Mouse (Mus musculus) MEL (cell line): Measurements from ENCODE around the gene Ccnt2. TPM values are rescaled to one million over a fixed set of nuclear protein-coding genes. Genes with fewer than 3 reads are reported as not detected.

Experiments
- DNase-seq: peaks from one replicate; pipeline ENCODE4 v3.0.0; 2011; ENCODE audit warnings: low read depth, low spot score
- H3K27ac ChIP-seq: 2 replicates; pipeline ENCODE4 v1.5.1; 2012; ENCODE audit warnings: low read depth, mild to moderate bottlenecking, control low read depth, low read length, moderate library complexity; ENCODE audit not compliant: control insufficient read depth
- H3K27me3 ChIP-seq, 2 experiments: fragments of 150-350 bp in 1 of 2; sonication (generic) in 1 of 2; 2 replicates each; pipeline ENCODE4 v1.6.1; 2012; ENCODE audit warnings: low read length in 2 of 2, mild to moderate bottlenecking in 2 of 2, improper control_type of control experiment in 1 of 2, moderate library complexity in 1 of 2; ENCODE audit not compliant: insufficient read depth in 2 of 2, control insufficient read depth in 1 of 2
- H3K36me3 ChIP-seq, 2 experiments: 2 replicates each; pipeline ENCODE4 v1.6.1; 2012 to 2014; ENCODE audit warnings: low read length in 2 of 2, improper control_type of control experiment in 1 of 2, inconsistent platforms in 1 of 2, mild to moderate bottlenecking in 1 of 2; ENCODE audit not compliant: insufficient read depth in 2 of 2, control insufficient read depth in 1 of 2
- H3K4me1 ChIP-seq, 2 experiments: fragments of 150-350 bp in 1 of 2; sonication (generic) in 1 of 2; 2 replicates each; pipeline ENCODE4 v1.6.1; 2012; ENCODE audit warnings: low read length in 2 of 2, improper control_type of control experiment in 1 of 2, mild to moderate bottlenecking in 1 of 2; ENCODE audit not compliant: insufficient read depth in 2 of 2, control insufficient read depth in 1 of 2
- H3K4me3 ChIP-seq, 2 experiments: fragments of 150-350 bp in 1 of 2; sonication (generic) in 1 of 2; 2 replicates each; pipeline ENCODE4 v1.5.1; 2012; ENCODE audit warnings: low read depth in 2 of 2, low read length in 2 of 2, mild to moderate bottlenecking in 2 of 2, moderate library complexity in 2 of 2, control low read depth in 1 of 2, improper control_type of control experiment in 1 of 2; ENCODE audit not compliant: control insufficient read depth in 1 of 2, insufficient read depth in 1 of 2
- H3K79me2 ChIP-seq: 2 replicates; pipeline ENCODE4 v1.6.1; 2012; ENCODE audit warnings: mild to moderate bottlenecking, low read length, moderate library complexity; ENCODE audit not compliant: control insufficient read depth, poor library complexity, insufficient read depth
- H3K9ac ChIP-seq: 2 replicates; pipeline ENCODE4 v1.6.1; 2012; ENCODE audit warnings: low read depth, mild to moderate bottlenecking, control low read depth, low read length, moderate library complexity; ENCODE audit not compliant: control insufficient read depth, poor library complexity, severe bottlenecking
- H3K9me3 ChIP-seq: fragments of 150-350 bp; sonication (generic); replicated peaks from 2 replicates; pipeline ENCODE4 v1.6.1; 2012; ENCODE audit warnings: mild to moderate bottlenecking, low read length, improper control_type of control experiment, moderate library complexity; ENCODE audit not compliant: insufficient read depth
- CHD1 ChIP-seq: IDR thresholded peaks from 2 replicates; pipeline ENCODE4 v1.6.1; 2012; ENCODE audit warnings: low read depth, mild to moderate bottlenecking, inconsistent platforms, low read length, improper control_type of control experiment
- CHD2 ChIP-seq: IDR thresholded peaks from 2 replicates; pipeline ENCODE4 v1.6.1; 2011; ENCODE audit warnings: low read length, improper control_type of control experiment
- CTCF ChIP-seq, 3 experiments: IDR thresholded peaks in 2 of 3; conservative IDR thresholded peaks in 1 of 3; 2 replicates each; pipeline ENCODE4 v1.5.1; 2011 to 2012; ENCODE audit warnings: low read length in 3 of 3, low read depth in 2 of 3, mild to moderate bottlenecking in 2 of 3, improper control_type of control experiment in 1 of 3, inconsistent platforms in 1 of 3, mixed read lengths in 1 of 3, moderate library complexity in 1 of 3; ENCODE audit not compliant: control insufficient read depth in 1 of 3, insufficient read depth in 1 of 3, poor library complexity in 1 of 3, severe bottlenecking in 1 of 3
- JUND ChIP-seq: IDR thresholded peaks from 2 replicates; pipeline ENCODE4 v1.6.1; 2011; ENCODE audit warnings: low read depth, mild to moderate bottlenecking, improper control_type of control experiment, low read length
- MAFK ChIP-seq: IDR thresholded peaks from 2 replicates; pipeline ENCODE4 v1.6.1; 2011; ENCODE audit warnings: low read depth, mild to moderate bottlenecking, low read length, improper control_type of control experiment, borderline replicate concordance
- MAX ChIP-seq: IDR thresholded peaks from 2 replicates; pipeline ENCODE4 v1.6.1; 2011; ENCODE audit warnings: low read length, improper control_type of control experiment
- MAZ ChIP-seq: IDR thresholded peaks from 2 replicates; pipeline ENCODE4 v1.6.1; 2012; ENCODE audit warnings: low read depth, mild to moderate bottlenecking, inconsistent platforms, low read length, improper control_type of control experiment
- MEF2A ChIP-seq: IDR thresholded peaks from 2 replicates; pipeline ENCODE4 v1.6.1; 2014; ENCODE audit warnings: low read depth, mild to moderate bottlenecking, inconsistent platforms, low read length, improper control_type of control experiment; ENCODE audit not compliant: poor library complexity, insufficient replicate concordance, severe bottlenecking; ENCODE audit errors: extremely low read depth
- MXI1 ChIP-seq: IDR thresholded peaks from 2 replicates; pipeline ENCODE4 v1.6.1; 2011; ENCODE audit warnings: mild to moderate bottlenecking, low read depth, low read length, improper control_type of control experiment
- MYB ChIP-seq: IDR thresholded peaks from 2 replicates; pipeline ENCODE4 v1.6.1; 2011; ENCODE audit warnings: mild to moderate bottlenecking, low read depth, low read length, improper control_type of control experiment
- POLR2AphosphoS2 ChIP-seq: IDR thresholded peaks from 2 replicates; pipeline ENCODE4 v1.6.1; 2011; ENCODE audit warnings: low read length, improper control_type of control experiment
- POLR2AphosphoS5 ChIP-seq: IDR thresholded peaks from 2 replicates; pipeline ENCODE4 v1.6.1; 2012; ENCODE audit warnings: low read depth, borderline replicate concordance, mild to moderate bottlenecking, inconsistent platforms, low read length, moderate library complexity, mixed read lengths
- RAD21 ChIP-seq: IDR thresholded peaks from 2 replicates; pipeline ENCODE4 v1.6.1; 2011; ENCODE audit warnings: mild to moderate bottlenecking, low read depth, low read length, improper control_type of control experiment
- SMC3 ChIP-seq: IDR thresholded peaks from 2 replicates; pipeline ENCODE4 v1.6.1; 2011; ENCODE audit warnings: low read depth, low read length, improper control_type of control experiment
- TAL1 ChIP-seq: IDR thresholded peaks from 2 replicates; pipeline ENCODE4 v1.6.1; 2012; ENCODE audit warnings: mild to moderate bottlenecking, inconsistent platforms, low read length, moderate library complexity, mixed read lengths
- TBP ChIP-seq: IDR thresholded peaks from 2 replicates; pipeline ENCODE4 v1.8.0; 2011; ENCODE audit warnings: low read depth, low read length, improper control_type of control experiment
- USF1 ChIP-seq: IDR thresholded peaks from 2 replicates; pipeline ENCODE4 v1.6.1; 2014; ENCODE audit warnings: low read depth, mild to moderate bottlenecking, inconsistent platforms, low read length, improper control_type of control experiment, moderate library complexity
- USF2 ChIP-seq, 2 experiments: IDR thresholded peaks; 2 replicates each; pipeline ENCODE4 v1.6.1; 2011 to 2012; ENCODE audit warnings: improper control_type of control experiment in 2 of 2, low read length in 2 of 2, borderline replicate concordance in 1 of 2, inconsistent platforms in 1 of 2, low read depth in 1 of 2, mild to moderate bottlenecking in 1 of 2; ENCODE audit not compliant: insufficient read depth in 1 of 2
- ZC3H11A ChIP-seq: IDR thresholded peaks from 2 replicates; pipeline ENCODE4 v1.6.1; 2012; ENCODE audit warnings: low read depth, mild to moderate bottlenecking, inconsistent platforms, low read length, improper control_type of control experiment
- ZMIZ1 ChIP-seq: IDR thresholded peaks from 2 replicates; pipeline ENCODE4 v1.6.1; 2012; ENCODE audit warnings: low read depth, mild to moderate bottlenecking, inconsistent platforms, low read length, improper control_type of control experiment, moderate library complexity
- ZNF384 ChIP-seq: IDR thresholded peaks from 2 replicates; pipeline ENCODE4 v1.6.1; 2012; ENCODE audit warnings: low read depth, mild to moderate bottlenecking, inconsistent platforms, low read length, improper control_type of control experiment
- polyA plus RNA-seq, 2 experiments: library from polyadenylated mRNA; stranded (reverse) in 1 of 2; unstranded in 1 of 2; fragments of >175 nt in 1 of 2; fragments of >200 nt in 1 of 2; gene quantifications; 2 replicates each; pipeline versions ENCODE4 v1.2.1 to v1.2.4; 2012; ENCODE audit warnings: low replicate concordance in 2 of 2, low read depth in 1 of 2; ENCODE audit not compliant: insufficient read length in 2 of 2, insufficient read depth in 1 of 2, missing spikeins in 1 of 2
- total RNA-seq: library from RNA; depleted of rRNA; stranded (reverse); fragments of 300-350 nt; gene quantifications from 2 replicates; pipeline ENCODE4 v1.2.3, GENCODE M21; 2012

Gene Ccnt2
- total and polyA plus RNA-seq, 3 experiments = 20.6 to 31.5 (median 26.7) TPM

- Histone ChIP-seq H3K4me3 (no peak overlapping the region), H3K4me1 (no peaks in the 10 kb centered on the region; a peak in 1 of 4 replicates), H3K79me2 (peaks cover 13% of the 10 kb centered on the region), H3K27ac (no peak overlapping the region), H3K27me3 (no peaks in the 10 kb centered on the region), H3K9me3 (no peaks in the 10 kb centered on the region), H3K9ac (no peak overlapping the region), H3K36me3 (peaks cover 8 to 39% of the 10 kb centered on the region in 2 experiments)
- peak; percentile 52 for DNase-seq
- TF ChIP-seq ZMIZ1 = no peak
- no peak for TF ChIP-seq TBP
- no peak for TF ChIP-seq POLR2AphosphoS2
- TF ChIP-seq POLR2AphosphoS5 = no peak
- TF ChIP-seq CHD1 = no peak
- TF ChIP-seq MYB = no peak
- TF ChIP-seq MXI1 = no peak
- no peak for TF ChIP-seq MAZ
- TF ChIP-seq ZC3H11A = no peak
- TF ChIP-seq CHD2 = no peak
- no peak for TF ChIP-seq USF1
Observed at GRCm38 (mm10) chr1:127796341-127796740, 22.4 kb downstream of the Ccnt2 start.

- no peak overlapping the region for H3K4me3 ChIP-seq
- H3K9ac ChIP-seq = no peak overlapping the region
- no peak overlapping the region for H3K27ac ChIP-seq
- H3K79me2 ChIP-seq = peaks cover 9% of the 10 kb centered on the region
- no peaks in the 10 kb centered on the region for H3K9me3 ChIP-seq
- no peak for DNase-seq
- peaks cover 11 to 38% of the 10 kb centered on the region in 2 experiments for H3K36me3 ChIP-seq
- H3K27me3 ChIP-seq = no peaks in the 10 kb centered on the region
- TF ChIP-seq MXI1 = no peak
- no peak for TF ChIP-seq TBP
- no peak for TF ChIP-seq ZNF384
- TF ChIP-seq SMC3 = no peak
- TF ChIP-seq CHD2 = no peak
- TF ChIP-seq ZC3H11A = no peak
- no peak for TF ChIP-seq JUND
- TF ChIP-seq POLR2AphosphoS2 = no peak
- no peaks in the 10 kb centered on the region; a peak in 1 of 4 replicates for H3K4me1 ChIP-seq
Observed at GRCm38 (mm10) chr1:127796752-127797151, 22.8 kb downstream of the Ccnt2 start.

GRCm38 (mm10) chr1:127802916-127803315 lies 29.0 kb downstream of the Ccnt2 start:
- no peaks in the 10 kb centered on the region for H3K4me1 ChIP-seq
- no peak overlapping the region for H3K9ac ChIP-seq
- H3K27ac ChIP-seq = no peak overlapping the region
- H3K79me2 ChIP-seq = peaks cover 2% of the 10 kb centered on the region; the same call in 1 of the 2 replicates
- H3K27me3 ChIP-seq = no peaks in the 10 kb centered on the region
- H3K4me3 ChIP-seq = no peak overlapping the region
- H3K9me3 ChIP-seq = no peaks in the 10 kb centered on the region
- no peak for TF ChIP-seq MAZ
- no peak for TF ChIP-seq ZC3H11A
- TF ChIP-seq MAFK = no peak
- no peak for TF ChIP-seq USF2 (IDR thresholded peaks at IDR 0.05; ENCODE audit: borderline replicate concordance in 1 of 2, insufficient read depth in 1 of 2, low read depth in 1 of 2, low read length in 2 of 2)
- TF ChIP-seq CTCF (IDR thresholded peaks at IDR 0.05 in 2 of 3, conservative IDR thresholded peaks at IDR 0.05 in 1 of 3; ENCODE audit: control insufficient read depth in 1 of 3, insufficient read depth in 1 of 3, low read depth in 2 of 3, low read length in 3 of 3, poor library complexity in 1 of 3, severe bottlenecking in 1 of 3) = no peak
- no peak for TF ChIP-seq MAX
- no peak for TF ChIP-seq MYB
- TF ChIP-seq MEF2A = no peak
- TF ChIP-seq RAD21 = no peak
- TF ChIP-seq TAL1 = no peak
- no peak for DNase-seq
- peaks cover 3 to 25% of the 10 kb centered on the region in 2 experiments; a peak in 3 of 4 replicates for H3K36me3 ChIP-seq
